Mouse (Mus musculus) kidney, adult 18-20 months (tissue): Measurements from ENCODE around the gene Prpf39.

Experiments used
- DNase-seq: peaks from one replicate; pipeline ENCODE4 v3.0.0; 2021

Prpf39 gene

DNA sequence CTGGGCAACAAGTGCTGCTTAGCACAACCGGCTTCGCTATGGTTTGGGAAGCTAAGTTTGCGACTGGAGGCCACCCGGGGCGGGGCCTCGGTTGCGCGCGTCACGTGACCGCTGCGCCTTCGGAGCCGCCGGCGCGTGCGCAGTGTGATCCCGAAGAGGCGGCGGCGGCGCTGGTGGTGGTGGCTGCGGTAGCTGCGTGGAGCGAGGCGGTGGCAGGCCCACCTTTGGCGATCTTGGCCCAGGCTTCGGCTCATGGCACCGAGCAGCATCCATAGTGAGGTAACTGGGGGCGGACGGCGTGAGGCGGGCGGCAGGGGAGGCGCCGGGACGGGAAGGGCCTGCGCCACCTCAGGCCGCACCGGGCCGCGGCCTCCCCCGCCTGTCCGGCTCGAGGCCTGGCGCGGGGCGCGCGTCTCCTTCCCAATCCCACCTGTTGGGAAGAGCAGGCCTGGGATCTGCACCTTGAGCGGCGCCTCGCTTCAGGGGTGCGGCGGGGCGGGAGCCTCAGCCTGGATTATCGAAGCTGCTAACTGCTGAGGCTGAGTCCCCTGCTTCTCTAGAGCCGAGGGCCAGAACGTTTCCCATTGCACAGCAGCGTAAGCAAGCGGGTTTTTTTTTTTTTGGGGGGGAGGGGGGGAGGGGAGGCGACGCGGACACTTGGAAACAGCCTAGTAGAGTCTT is at the start of gene Prpf39:
Prpf39 (plus strand) TSS at position 144 of the 681 bp plus-strand sequence.
- peak; percentile 94 for DNase-seq

DNA sequence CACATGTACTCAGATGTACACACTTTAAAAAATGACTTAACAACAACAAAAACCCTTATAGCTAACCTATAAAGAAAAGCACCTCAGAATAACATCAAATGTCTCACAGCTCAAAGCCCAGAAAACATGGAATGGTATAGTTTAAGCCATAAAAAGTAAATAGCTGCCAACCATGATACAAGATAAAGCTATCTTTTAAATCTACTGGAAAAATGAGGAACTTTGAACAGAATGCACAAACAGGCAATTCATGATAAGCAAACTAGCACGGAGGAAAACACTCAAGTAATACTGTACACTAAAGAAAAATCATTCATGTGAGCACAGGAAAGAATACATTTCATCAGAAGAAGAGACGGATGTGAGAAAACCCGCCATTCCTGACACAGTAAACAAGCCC is 28.4 kb upstream of the Prpf39 start:
- DNase-seq: no peak

DNA sequence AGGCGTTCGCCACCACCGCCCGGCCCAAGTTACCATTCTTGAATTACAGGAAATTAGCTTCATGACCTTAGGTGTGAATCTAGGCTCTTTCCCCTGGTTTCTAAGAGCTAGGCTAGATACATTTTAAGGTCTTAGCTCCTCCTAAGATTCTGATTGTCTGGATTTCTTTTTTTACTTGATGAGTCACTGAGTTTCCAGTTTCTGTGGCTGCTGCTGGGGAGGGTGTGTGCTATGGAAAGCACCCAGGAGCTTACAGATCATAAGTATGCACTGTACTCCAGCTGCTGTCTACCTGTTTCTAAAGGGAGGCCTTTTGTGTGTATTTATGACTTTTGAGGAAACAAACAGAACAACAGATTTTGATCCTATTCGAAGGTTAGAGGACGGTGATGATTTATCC is 13.3 kb upstream of the Prpf39 start:
- DNase-seq: no peak

GRCm38 (mm10) chr12:65035839-65036189 is 319 bp upstream of the Prpf39 start:
- no peak for DNase-seq

GRCm38 (mm10) chr12:65036892-65037545 is 886 bp downstream of the Prpf39 start:
- no peak for DNase-seq

- no peak for DNase-seq
Measured at GRCm38 (mm10) chr12:65037546-65037937, 1.4 kb downstream of the Prpf39 start.

GRCm38 (mm10) chr12:65048799-65049198 is 12.7 kb downstream of the Prpf39 start:
- DNase-seq: no peak

- no peak for DNase-seq
Measured at GRCm38 (mm10) chr12:65058203-65058602, 22.1 kb downstream of the Prpf39 start.

DNA sequence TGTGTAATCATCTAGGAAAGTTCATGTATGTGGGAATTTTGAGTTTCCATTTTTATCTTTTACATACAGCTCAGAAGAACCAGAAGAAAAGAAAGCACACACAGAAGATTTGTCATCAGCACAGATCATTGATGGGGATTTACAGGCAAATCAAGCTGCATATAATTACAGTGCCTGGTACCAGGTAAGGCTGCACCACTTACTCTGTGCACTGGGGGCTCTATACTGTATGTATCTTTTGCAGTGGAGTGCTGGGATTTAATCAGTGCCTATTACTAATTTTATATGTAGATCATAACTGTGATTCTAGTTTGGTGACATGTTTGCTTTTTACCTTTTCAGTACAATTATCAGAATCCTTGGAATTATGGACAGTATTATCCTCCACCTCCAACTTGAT is 24.9 kb downstream of the Prpf39 start:
- no peak for DNase-seq

GRCm38 (mm10) chr12:65065241-65065640 is 29.1 kb downstream of the Prpf39 start:
- no peak for DNase-seq

DNA sequence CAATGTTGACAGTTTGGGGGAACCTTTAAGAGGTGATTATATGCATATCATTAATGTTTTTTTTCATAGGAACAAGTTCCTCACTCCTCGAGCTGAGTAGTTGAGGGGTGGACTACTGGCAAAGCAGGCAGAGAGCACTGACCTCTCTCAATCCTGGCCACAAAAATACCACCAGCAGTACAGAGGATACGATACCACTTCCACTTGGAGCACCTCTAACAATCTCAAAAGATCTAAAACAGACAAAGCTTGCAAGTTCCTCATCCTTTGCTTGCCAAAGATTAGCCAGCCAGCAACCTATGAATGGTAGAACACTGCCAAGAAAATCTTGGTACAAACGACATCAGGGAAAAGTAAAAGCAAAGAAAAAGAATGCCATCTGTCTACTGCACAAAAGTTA is 30.1 kb downstream of the Prpf39 start:
- DNase-seq: no peak

GRCm38 (mm10) chr12:65068409-65068808 is 32.3 kb downstream of the Prpf39 start:
- no peak for DNase-seq

GRCm38 (mm10) chr12:65072911-65073610 is 36.9 kb downstream of the Prpf39 start:
- no peak for DNase-seq

DNA sequence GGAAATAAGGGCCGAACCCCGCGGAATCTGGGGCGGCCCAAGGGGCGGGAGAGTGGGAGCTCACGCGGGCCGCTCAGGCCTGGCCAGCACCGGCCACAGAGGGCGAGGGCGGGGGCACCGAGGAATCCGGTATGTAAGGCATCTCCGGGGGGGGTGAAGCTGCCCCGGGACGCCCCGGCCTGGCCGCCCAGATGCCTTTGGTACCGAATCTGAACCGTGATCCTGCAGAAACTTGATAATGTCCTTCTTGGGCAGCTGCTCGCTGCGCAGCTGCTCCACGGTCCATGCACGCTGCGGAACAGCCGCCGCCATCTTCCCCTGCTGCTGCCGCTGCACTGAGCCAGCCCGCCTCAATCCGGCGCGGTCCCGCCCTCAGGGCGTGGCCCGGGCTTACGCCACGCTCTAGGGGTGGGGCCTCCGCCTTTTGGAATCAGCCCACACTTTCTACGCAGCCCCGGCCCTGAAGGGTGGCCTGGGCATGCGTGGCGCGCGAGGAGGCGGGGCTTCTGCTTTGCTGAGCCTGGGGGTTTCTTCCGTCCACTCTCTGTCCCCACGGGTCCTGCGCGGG is 37.6 kb downstream of the Prpf39 start, which contains the start of gene Fkbp3:
Fkbp3 (minus strand) TSS at position 397 of the 568 bp plus-strand sequence.
- peak; percentile 99 for DNase-seq

- no peak for DNase-seq
Measured at GRCm38 (mm10) chr12:65074651-65075050, 38.5 kb downstream of the Prpf39 start.

DNA sequence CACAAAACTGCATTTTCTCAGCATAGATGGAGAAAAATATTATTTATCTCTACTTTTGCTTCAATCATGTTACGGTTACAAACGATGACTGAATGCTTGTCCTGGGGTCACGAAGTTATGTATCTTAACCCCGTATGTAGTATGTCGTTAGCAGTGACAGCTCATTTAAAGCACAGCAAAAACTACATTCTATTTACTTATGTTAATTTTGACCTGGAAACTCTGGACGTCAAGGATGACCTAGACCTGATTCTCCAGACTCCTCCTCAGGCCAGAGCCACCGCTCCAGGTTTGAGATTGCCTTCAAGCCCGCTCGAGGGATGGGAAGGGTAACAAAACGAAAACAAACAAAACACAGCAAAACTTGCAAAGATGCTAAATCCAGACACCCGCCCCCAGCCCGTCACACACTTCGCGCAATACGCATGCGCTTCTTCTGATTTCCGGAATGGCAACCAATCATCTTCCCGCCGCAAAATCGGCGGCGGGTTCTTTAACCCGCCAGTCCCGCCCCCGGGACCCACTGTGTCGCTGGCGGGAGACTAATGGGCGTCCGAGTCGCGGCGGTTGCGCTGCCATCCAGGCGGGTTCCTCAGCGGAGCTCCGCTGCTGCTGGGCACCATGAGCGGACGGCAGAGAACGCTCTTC is 39.1 kb downstream of the Prpf39 start, which contains the start of gene Fancm:
Fancm (plus strand) TSS at position 519 of the 648 bp plus-strand sequence.
- peak; percentile 91 for DNase-seq

DNA sequence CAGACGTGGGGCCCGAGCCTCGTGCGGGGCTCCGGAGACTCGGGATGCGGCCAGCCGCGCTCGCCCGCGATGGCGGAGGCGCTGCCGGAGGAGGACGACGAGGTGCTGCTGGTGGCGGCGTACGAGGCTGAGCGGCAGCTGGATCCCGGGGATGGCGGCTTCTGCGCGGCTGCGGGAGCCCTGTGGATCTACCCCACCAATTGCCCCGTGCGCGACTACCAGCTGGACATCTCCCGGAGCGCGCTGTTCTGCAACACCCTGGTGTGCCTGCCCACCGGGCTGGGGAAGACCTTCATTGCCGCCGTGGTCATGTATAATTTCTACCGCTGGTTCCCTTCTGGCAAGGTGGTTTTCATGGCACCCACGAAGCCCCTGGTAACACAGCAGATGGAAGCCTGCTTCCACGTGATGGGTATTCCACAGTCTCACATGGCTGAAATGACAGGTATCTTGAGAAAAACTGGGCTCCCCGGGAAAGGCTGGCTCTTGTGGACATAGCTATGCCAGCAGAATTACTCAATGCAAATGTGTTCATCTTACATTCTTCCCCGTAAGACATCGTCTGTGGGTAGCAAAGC is 39.7 kb downstream of the Prpf39 start:
- DNase-seq: no peak

DNA sequence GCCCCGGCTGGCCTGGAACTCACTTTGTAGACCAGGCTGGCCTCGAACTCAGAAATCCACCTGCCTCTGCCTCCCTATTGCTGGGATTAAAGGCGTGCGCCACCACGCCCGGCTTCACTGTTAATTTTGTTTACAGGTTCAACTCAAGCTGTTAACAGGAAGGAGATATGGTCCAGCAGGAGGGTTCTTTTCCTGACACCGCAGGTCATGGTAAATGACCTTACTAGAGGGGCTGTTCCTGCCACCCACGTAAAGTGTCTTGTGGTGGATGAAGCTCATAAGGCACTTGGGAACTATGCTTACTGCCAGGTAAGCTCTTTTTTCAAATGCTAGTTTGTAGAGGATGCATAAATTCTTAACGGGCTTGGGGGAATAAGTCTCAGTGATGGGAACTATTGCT is 40.8 kb downstream of the Prpf39 start:
- DNase-seq: no peak

DNA sequence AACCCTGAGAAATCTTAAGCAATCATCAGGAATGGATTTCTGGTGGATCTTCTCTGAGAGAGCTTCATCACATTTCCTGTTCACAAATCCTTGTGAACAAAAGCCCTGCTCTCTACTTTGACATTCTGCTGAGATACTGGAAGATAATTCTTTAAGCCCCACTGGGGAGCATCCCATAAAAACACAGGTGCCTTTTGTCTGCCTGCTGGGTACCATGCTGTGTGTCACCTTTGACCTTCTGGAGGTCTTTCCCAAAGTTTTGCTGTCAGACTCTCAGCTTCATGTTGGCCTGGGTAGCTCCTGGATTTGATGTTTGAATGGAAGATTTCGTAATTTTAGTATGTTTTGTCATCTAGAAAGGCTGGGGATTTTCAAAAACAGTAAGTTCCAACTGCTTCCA is 72.6 kb downstream of the Prpf39 start:
- no peak for DNase-seq

DNA sequence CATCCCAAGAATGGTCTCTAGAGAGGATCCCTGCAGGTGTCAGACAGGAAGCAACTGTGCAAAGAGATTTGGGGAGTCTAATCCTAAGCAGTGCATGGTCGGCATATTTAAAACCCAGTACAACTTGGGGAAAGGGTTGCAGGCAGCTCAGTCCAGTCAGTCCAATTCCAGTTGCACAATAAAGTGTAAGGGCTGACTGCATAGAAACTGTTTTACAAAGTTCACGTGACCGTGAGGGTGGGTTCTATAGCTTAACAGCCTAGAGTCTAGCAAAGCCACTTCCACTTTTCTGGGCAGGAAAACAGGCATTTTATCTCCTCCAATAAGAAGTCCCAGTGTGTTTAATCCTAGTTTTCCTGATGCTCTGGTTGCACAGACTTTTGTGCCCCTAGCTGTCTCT is 75.4 kb downstream of the Prpf39 start:
- DNase-seq: no peak

DNA sequence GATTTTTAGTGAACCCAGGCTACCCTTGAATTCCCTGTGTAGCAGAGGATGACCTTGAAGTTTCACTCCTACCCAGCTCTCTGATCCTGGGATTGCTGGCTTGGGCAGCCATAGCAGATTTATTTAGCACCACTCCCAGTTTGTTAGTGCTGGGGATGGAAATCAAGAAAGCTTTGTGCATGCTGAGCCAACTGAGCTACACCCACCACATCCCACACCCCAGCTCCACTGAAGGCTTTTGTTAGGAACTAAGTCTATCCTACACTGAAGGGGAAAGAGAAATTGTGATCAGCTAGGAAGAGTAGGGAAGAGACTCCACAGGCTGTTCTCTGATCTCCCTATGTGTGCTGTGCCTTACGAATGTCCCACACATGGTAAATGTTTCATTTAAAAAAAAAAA is 76.7 kb downstream of the Prpf39 start:
- DNase-seq: no peak
